Mouse (Mus musculus) liver, postnatal 0 days (tissue): ENCODE measurements around the gene Pex3.

Experiments
- CTCF ChIP-seq: sonication (generic); IDR thresholded peaks from 2 replicates; pipeline ENCODE4 v1.5.1; 2016; ENCODE audit warnings: antibody characterized with exemption, low read depth
- EP300 ChIP-seq: IDR thresholded peaks from 2 replicates; pipeline ENCODE4 v1.6.1; 2016; ENCODE audit warnings: antibody characterized with exemption, low read depth, mild to moderate bottlenecking

- TF ChIP-seq EP300 (no peak), CTCF (no peak)
These were observed 44.5 kb upstream of the Pex3 start for GRCm38 (mm10) chr10:13597491-13597890.
